Mouse (Mus musculus): ENCODE results near the gene Olfr1032.

GRCm38 (mm10) chr2:85978976-85979375 is 26.4 kb upstream of the Olfr1032 start, which contains the start of gene Olfr1030:
- TF ChIP-seq CTCF (IDR thresholded peaks at IDR 0.05; ENCODE audit: low read depth, low read length) (no peak), GATA1 (IDR thresholded peaks at IDR 0.05; ENCODE audit: borderline replicate concordance, low read length) (no peak), TAL1 (conservative IDR thresholded peaks at IDR 0.05; ENCODE audit: low read depth, low read length) (no peak), POLR2AphosphoS5 (IDR thresholded peaks at IDR 0.05; ENCODE audit: insufficient replicate concordance, low read depth, low read length) (no peak)

Data from G1E (cell line).